Mouse (Mus musculus): Measurements from ENCODE around the gene Crtc3.

GRCm38 (mm10) chr7:80575750-80576149 lies 112.9 kb downstream of the Crtc3 start:
- no peak for TF ChIP-seq POLR2A (IDR thresholded peaks at IDR 0.05; ENCODE audit: borderline replicate concordance, low read depth, low read length)
- TF ChIP-seq CTCF (IDR thresholded peaks at IDR 0.05; ENCODE audit: low read depth, low read length) = no peak
